Mouse (Mus musculus): ENCODE results near the gene Esp24.
"Not testable (repeated sequence)": the region's sequence is repeated elsewhere in the genome, so short reads cannot be mapped to it uniquely, and the experiment has no call there.

The Esp24 gene

DNA sequence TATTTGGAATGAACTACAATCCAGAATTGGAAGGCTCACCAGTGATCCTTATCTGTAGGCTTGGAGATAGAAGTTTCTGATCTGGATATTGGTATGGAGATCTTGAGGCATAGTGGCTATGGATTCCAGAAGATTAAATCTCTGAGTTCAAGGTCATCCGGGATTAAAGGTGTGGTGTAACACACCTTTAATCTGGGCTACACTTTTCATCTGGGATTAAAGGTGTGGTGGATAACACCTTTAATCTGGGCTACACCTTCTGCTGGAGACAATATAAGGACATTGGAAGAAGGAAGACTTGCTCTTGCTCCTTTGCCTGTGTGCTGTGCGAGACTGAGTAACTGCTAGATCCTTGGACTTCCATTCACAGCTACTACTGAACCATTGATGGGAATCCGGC is at the start of gene Esp24:
Gene Esp24, plus strand, starts transcription at position 301 of the 400 bp plus-strand sequence.
- DNase-seq (ENCODE audit: low spot score in 2 of 2): not testable (repeated sequence)

DNA sequence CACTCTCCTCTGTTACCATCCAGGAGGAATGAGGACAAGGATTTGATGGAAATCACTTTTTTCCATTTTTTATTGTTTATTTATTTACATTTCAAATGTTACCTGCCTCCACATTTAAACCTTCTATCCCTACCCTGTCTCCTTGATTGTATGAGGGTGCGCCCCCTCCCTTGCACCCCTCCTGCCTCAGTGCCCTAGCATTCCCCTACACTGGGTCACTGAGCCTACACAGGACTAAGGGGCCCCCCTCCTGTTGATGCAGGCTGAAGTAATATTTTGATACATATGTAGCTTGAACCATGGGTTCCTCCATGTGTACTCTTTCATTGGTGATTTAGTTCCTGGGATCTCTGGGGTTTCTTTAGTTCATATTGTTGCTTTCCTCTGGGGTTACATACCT is 26.6 kb upstream of the Esp24 start:
- DNase-seq (ENCODE audit: low spot score in 2 of 2): no peak

DNA sequence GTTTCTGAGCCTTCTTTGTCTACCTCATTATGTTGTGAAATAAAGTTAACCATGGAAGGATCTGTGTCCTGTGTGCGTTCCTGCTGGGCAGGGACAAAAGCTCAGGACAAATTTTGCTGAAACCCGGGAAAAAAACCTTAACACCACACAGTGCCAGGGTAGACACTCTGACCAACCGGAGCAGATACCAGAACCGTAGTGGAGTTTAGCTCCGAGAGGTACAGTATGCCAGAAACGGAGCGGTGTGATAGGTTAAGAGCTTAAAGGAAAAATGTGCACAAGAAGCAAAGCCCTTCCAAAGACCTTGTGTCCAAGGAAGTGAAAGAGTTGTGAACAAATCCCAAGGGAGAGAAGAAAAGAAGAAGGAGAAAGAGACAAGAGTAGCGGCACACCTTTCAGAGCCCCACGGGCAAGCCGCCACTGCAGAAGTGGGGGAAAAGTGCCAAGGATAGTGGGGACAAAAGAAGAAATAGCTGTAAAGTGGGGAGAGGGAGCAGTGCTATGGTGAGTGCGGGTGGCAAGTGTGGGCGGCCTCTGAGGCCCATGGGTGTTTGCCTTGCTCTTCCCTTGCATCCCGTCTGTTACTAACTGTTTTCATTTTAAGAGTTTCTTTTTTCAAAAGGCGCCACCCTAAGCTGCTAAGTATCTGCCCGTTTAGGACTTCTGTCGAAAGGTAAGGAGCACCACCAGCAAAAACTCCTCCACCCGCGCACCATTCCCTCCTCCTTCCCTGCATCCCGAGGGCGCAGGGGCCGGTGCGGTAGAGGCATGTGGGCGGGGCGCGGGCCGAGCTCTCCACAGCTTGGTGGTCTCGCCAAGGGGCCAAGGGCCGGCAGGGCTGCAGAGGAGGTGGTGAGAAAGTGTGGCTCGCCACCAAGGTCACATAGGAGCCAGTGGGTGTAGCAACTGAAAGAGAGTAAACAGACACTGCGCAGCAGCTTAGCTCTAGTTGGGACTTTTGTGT is 25.5 kb upstream of the Esp24 start:
- no peak for DNase-seq (ENCODE audit: low spot score in 2 of 2)

GRCm38 (mm10) chr17:39017184-39017583 is 19.3 kb upstream of the Esp24 start:
- DNase-seq (ENCODE audit: low spot score in 2 of 2): no peak

DNA sequence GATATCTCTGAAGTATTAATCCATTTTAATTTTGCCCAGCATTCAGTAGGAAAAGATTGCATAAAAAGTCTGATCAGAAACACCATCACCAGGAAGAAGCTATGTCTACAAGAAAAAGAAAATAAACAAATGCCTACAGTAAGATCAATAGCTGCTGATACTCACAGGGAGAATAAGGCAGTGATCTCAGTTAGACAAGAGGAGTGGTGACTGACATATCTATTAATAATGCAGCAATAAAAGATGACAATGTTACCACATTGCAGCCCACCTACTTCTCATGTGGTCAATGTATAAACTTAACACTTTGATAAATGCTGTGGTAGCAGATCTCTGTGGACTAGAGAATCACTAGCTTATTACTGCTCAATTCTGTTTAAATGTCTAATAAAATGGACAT is 6.7 kb downstream of the Esp24 start, which contains the start of gene Gm21903:
Gene Gm21903, minus strand, starts transcription at position 101 of the 400 bp plus-strand sequence.
- DNase-seq (ENCODE audit: low spot score in 2 of 2): no peak

GRCm38 (mm10) chr17:39063641-39064040 is 27.1 kb downstream of the Esp24 start:
- no peak for DNase-seq (ENCODE audit: low spot score in 2 of 2)

DNA sequence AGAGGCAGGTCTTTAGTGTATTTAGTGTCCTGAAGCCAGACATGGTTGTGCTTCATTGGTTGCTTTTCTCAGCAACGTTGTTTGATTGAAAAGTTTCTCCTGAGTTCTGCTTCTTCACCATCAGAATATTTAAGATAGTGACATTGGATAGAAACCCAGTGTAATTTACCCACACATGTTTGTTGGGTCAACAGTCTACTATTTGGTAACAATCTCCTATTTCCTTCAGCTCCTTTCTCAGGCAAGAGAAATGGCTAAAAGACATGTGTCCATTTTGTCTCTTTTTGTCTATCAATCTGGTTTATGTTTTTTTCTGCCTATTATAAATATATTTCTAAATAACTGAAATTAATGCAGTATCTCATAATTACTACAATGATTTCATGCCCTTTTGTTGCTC is 40.4 kb downstream of the Esp24 start, which contains the start of gene Esp23:
Gene Esp23, minus strand, starts transcription at position 101 of the 400 bp plus-strand sequence.
- no peak for DNase-seq (ENCODE audit: low spot score in 2 of 2)
